In genomic region chr6:34364217-34365136, GRCm38 (mm10) we compare ENCODE assay signal across 15 mouse cellular contexts. TPM values are rescaled to one million over a fixed set of nuclear protein-coding genes. Genes with fewer than 3 reads are reported as not detected.
DNase-seq lines count a peak whose midpoint lies in the region; ATAC-seq and TF ChIP-seq lines count a peak whose summit lies in the region.
"Had no signal": no experiment of that assay in that cellular context is flagged by ENCODE, and none has a peak within 500 bp of the region (broad histone marks: within the 10 kb centered on the region; RNA-seq: fewer than 3 reads in every experiment).

No protein-coding gene starts in this region.

- H3K4me2 ChIP-seq in intestine, postnatal 0 days (replicated peaks; ENCODE audit: low read depth) = no peak overlapping the region
- no peak overlapping the region for H3K4me2 ChIP-seq in intestine, embryonic 15.5 days (replicated peaks)

- peak; percentile 65 for DNase-seq in CD4-positive helper T cell, adult 2 months (ENCODE audit: low read depth, low spot score)
- peak; percentile 70 for DNase-seq in thymus, postnatal 0 days (ENCODE audit: low spot score)
- DNase-seq in adrenal gland, adult (ENCODE audit: inconsistent age in 2 of 2, low spot score in 1 of 2) = no peak
- DNase-seq in natural killer cell, adult 2 months (ENCODE audit: low spot score in 2 of 2) = no peak
- no peak for DNase-seq in cerebellum, adult 9-10 months
- DNase-seq: cerebellum, adult 2 months; kidney, postnatal 10 days; layer of hippocampus, adult 9-11 months; lung, postnatal 14 days had no signal

- H3K27ac ChIP-seq in intestine, postnatal 0 days (ENCODE audit: low read depth, low read length) = no peak overlapping the region
- no peak overlapping the region for H3K27ac ChIP-seq in intestine, embryonic 15.5 days
- H3K27ac ChIP-seq: forebrain, embryonic 10.5 days; hindbrain, embryonic 10.5 days had no signal

- no peak overlapping the region for H3K4me3 ChIP-seq in intestine, postnatal 0 days (ENCODE audit: low read depth, low read length)
- no peak overlapping the region for H3K4me3 ChIP-seq in intestine, embryonic 15.5 days (replicated peaks)
- H3K4me3 ChIP-seq: forebrain, embryonic 10.5 days; hindbrain, embryonic 10.5 days had no signal

- H3K9ac ChIP-seq in intestine, postnatal 0 days (ENCODE audit: low read depth, low read length) = no peak overlapping the region
- H3K9ac ChIP-seq in intestine, embryonic 15.5 days = no peak overlapping the region

- WGBS in intestine, postnatal 0 days = 81% methylated on average over 12 of the region's 12 CpGs
- 84% methylated on average over 12 of the region's 12 CpGs for WGBS in intestine, embryonic 15.5 days

- H3K9me3 ChIP-seq in intestine, postnatal 0 days (ENCODE audit: control insufficient read depth) = no peaks in the 10 kb centered on the region
- H3K9me3 ChIP-seq in intestine, embryonic 15.5 days = no peaks in the 10 kb centered on the region
- H3K9me3 ChIP-seq: forebrain, embryonic 10.5 days; hindbrain, embryonic 10.5 days had no signal

- TF ChIP-seq CTCF in intestine, postnatal 0 days (IDR thresholded peaks at IDR 0.05; ENCODE audit: low read depth) = peak; percentile 24; the same call in 1 of the 2 replicates

- no peaks in the 10 kb centered on the region for H3K4me1 ChIP-seq in intestine, postnatal 0 days (replicated peaks; ENCODE audit: control insufficient read depth, insufficient read depth, low read length)
- no peaks in the 10 kb centered on the region for H3K4me1 ChIP-seq in intestine, embryonic 15.5 days (replicated peaks)

- H3K36me3 ChIP-seq in intestine, postnatal 0 days (ENCODE audit: control insufficient read depth, insufficient read depth) = no peaks in the 10 kb centered on the region
- no peaks in the 10 kb centered on the region for H3K36me3 ChIP-seq in intestine, embryonic 15.5 days
- H3K36me3 ChIP-seq: forebrain, embryonic 10.5 days had no signal

- no peaks in the 10 kb centered on the region for H3K27me3 ChIP-seq in intestine, postnatal 0 days (replicated peaks; ENCODE audit: control insufficient read depth, insufficient read depth, low read length)
- no peaks in the 10 kb centered on the region for H3K27me3 ChIP-seq in intestine, embryonic 15.5 days (replicated peaks)

- ATAC-seq in intestine, postnatal 0 days = no peak
- ATAC-seq in intestine, embryonic 15.5 days = no peak
- ATAC-seq in activated CD4-positive, CD25-positive, alpha-beta regulatory T cell, adult 4 months = peak; percentile 63

RNA-seq across cellular contexts. Expression of gene Akr1b8, which starts 10.6 kb away (rescaled TPM):
- 5.8 and 6.5 TPM in 2 replicates for polyA plus RNA-seq in intestine, postnatal 0 days (2015; fragmentation: Nextera tagmentation; extraction: Ambion mirVana)
- polyA plus RNA-seq in intestine, embryonic 15.5 days (2015; fragmentation: Nextera tagmentation; extraction: Ambion mirVana) = 4.8 and 5.5 TPM in 2 replicates
- polyA plus RNA-seq in activated CD4-positive, CD25-positive, alpha-beta regulatory T cell, adult 4 months (2017; shearing (Covaris generic)) = not detected
- 1.5 and 1.6 TPM in 2 replicates for polyA plus RNA-seq in thymus, postnatal 0 days (2015; fragmentation: Nextera tagmentation; extraction: Ambion mirVana)

RNA-seq across cellular contexts. Expression of gene Akr1b10, which starts 19.5 kb away (rescaled TPM):
- polyA plus RNA-seq in intestine, postnatal 0 days (2015; fragmentation: Nextera tagmentation; extraction: Ambion mirVana) = 9.9 and 10.5 TPM in 2 replicates
- 14.5 and 15.4 TPM in 2 replicates for polyA plus RNA-seq in intestine, embryonic 15.5 days (2015; fragmentation: Nextera tagmentation; extraction: Ambion mirVana)
- polyA plus RNA-seq in activated CD4-positive, CD25-positive, alpha-beta regulatory T cell, adult 4 months (2017; shearing (Covaris generic)) = 10 to 100 TPM; 45.4 to 45.5 TPM
- polyA plus RNA-seq in thymus, postnatal 0 days (2015; fragmentation: Nextera tagmentation; extraction: Ambion mirVana) = 29.1 and 33.6 TPM in 2 replicates

RNA-seq across cellular contexts. Expression of gene Akr1b3, which starts 47.2 kb away (rescaled TPM):
- 69.4 and 72.9 TPM in 2 replicates for polyA plus RNA-seq in intestine, postnatal 0 days (2015; fragmentation: Nextera tagmentation; extraction: Ambion mirVana)
- polyA plus RNA-seq in intestine, embryonic 15.5 days (2015; fragmentation: Nextera tagmentation; extraction: Ambion mirVana) = 130 and 136 TPM in 2 replicates
- 100 to 1,000 TPM; 356 to 448 TPM for polyA plus RNA-seq in activated CD4-positive, CD25-positive, alpha-beta regulatory T cell, adult 4 months (2017; shearing (Covaris generic))
- polyA plus RNA-seq in thymus, postnatal 0 days (2015; fragmentation: Nextera tagmentation; extraction: Ambion mirVana) = 268 and 290 TPM in 2 replicates

RNA-seq across cellular contexts. Expression of gene Akr1b7, which starts 47.7 kb away (rescaled TPM):
- polyA plus RNA-seq in intestine, postnatal 0 days (2015; fragmentation: Nextera tagmentation; extraction: Ambion mirVana) = 5.3 and 6.5 TPM in 2 replicates
- 2.5 and 43.7 TPM in 2 replicates for polyA plus RNA-seq in intestine, embryonic 15.5 days (2015; fragmentation: Nextera tagmentation; extraction: Ambion mirVana)
- not detected for polyA plus RNA-seq in activated CD4-positive, CD25-positive, alpha-beta regulatory T cell, adult 4 months (2017; shearing (Covaris generic))
- polyA plus RNA-seq in thymus, postnatal 0 days (2015; fragmentation: Nextera tagmentation; extraction: Ambion mirVana) = 0.14 TPM in 1 of 2 replicates, not detected in the other
- polyA plus RNA-seq: embryonic facial prominence, embryonic 14.5 days; hindbrain, embryonic 10.5 days had no signal

Comparison
In these comparisons a context has a peak if more than half of its experiments do, and no peak if none do; other contexts are left out.
1. DNase-seq: peak in CD4-positive helper T cell, adult 2 months (single experiment) and thymus, postnatal 0 days (single experiment); none in adrenal gland, adult (0 of 2), natural killer cell, adult 2 months (0 of 2) and cerebellum, adult 9-10 months (single experiment).